ENCODE assay signal across 21 mouse cellular contexts in genomic region chr12:61307396-61307795, GRCm38 (mm10).
DNase-seq lines count a peak whose midpoint lies in the region; ATAC-seq and TF ChIP-seq lines count a peak whose summit lies in the region.
"Had no signal": no experiment of that assay in that cellular context is flagged by ENCODE, and none has a peak within 500 bp of the region (broad histone marks: within the 10 kb centered on the region; RNA-seq: fewer than 3 reads in every experiment).

No protein-coding gene starts in this region.

- no peaks in the 10 kb centered on the region for H3K36me3 ChIP-seq in forebrain, embryonic 13.5 days (ENCODE audit: poor library complexity, severe bottlenecking)
- no peaks in the 10 kb centered on the region for H3K36me3 ChIP-seq in forebrain, embryonic 10.5 days (replicated peaks)
- H3K36me3 ChIP-seq in hindbrain, embryonic 14.5 days (replicated peaks; ENCODE audit: control insufficient read depth, insufficient read depth): no peaks in the 10 kb centered on the region
- H3K36me3 ChIP-seq in hindbrain, embryonic 10.5 days: no peaks in the 10 kb centered on the region
- no peaks in the 10 kb centered on the region for H3K36me3 ChIP-seq in midbrain, postnatal 0 days (ENCODE audit: insufficient read depth, low read length)
- H3K36me3 ChIP-seq in midbrain, embryonic 10.5 days: no peaks in the 10 kb centered on the region
- H3K36me3 ChIP-seq: embryonic facial prominence, embryonic 12.5 days; G1E; heart, embryonic 13.5 days; hindbrain, embryonic 13.5 days had no signal

- H3K27me3 ChIP-seq in forebrain, embryonic 13.5 days: no peaks in the 10 kb centered on the region
- no peaks in the 10 kb centered on the region for H3K27me3 ChIP-seq in forebrain, embryonic 10.5 days (ENCODE audit: poor library complexity, severe bottlenecking)
- H3K27me3 ChIP-seq in hindbrain, embryonic 14.5 days (ENCODE audit: control insufficient read depth, insufficient read depth, low read length): no peaks in the 10 kb centered on the region
- no peaks in the 10 kb centered on the region for H3K27me3 ChIP-seq in hindbrain, embryonic 10.5 days (ENCODE audit: insufficient read depth, poor library complexity, severe bottlenecking)
- H3K27me3 ChIP-seq in midbrain, postnatal 0 days (ENCODE audit: insufficient read depth, low read length): no peaks in the 10 kb centered on the region
- H3K27me3 ChIP-seq in midbrain, embryonic 10.5 days (ENCODE audit: low read depth, poor library complexity, severe bottlenecking): no peaks in the 10 kb centered on the region
- H3K27me3 ChIP-seq: embryonic facial prominence, embryonic 12.5 days; heart, embryonic 13.5 days; hindbrain, embryonic 13.5 days had no signal

- no peak for TF ChIP-seq CTCF in midbrain, postnatal 0 days (IDR thresholded peaks at IDR 0.05)

- H3K4me3 ChIP-seq in forebrain, embryonic 13.5 days: no peak overlapping the region
- H3K4me3 ChIP-seq in forebrain, embryonic 10.5 days: no peak overlapping the region
- H3K4me3 ChIP-seq in hindbrain, embryonic 14.5 days (replicated peaks; ENCODE audit: low read length): no peak overlapping the region
- no peak overlapping the region for H3K4me3 ChIP-seq in hindbrain, embryonic 10.5 days
- H3K4me3 ChIP-seq in midbrain, postnatal 0 days (ENCODE audit: low read depth, low read length): no peak overlapping the region
- no peak overlapping the region for H3K4me3 ChIP-seq in midbrain, embryonic 10.5 days
- H3K4me3 ChIP-seq: embryonic facial prominence, embryonic 12.5 days; heart, embryonic 13.5 days; hindbrain, embryonic 13.5 days had no signal

- no peaks in the 10 kb centered on the region for H3K4me1 ChIP-seq in forebrain, embryonic 13.5 days
- no peaks in the 10 kb centered on the region for H3K4me1 ChIP-seq in forebrain, embryonic 10.5 days
- no peaks in the 10 kb centered on the region for H3K4me1 ChIP-seq in hindbrain, embryonic 14.5 days (replicated peaks; ENCODE audit: control insufficient read depth, insufficient read depth, low read length)
- no peaks in the 10 kb centered on the region for H3K4me1 ChIP-seq in hindbrain, embryonic 10.5 days (replicated peaks)
- no peaks in the 10 kb centered on the region for H3K4me1 ChIP-seq in midbrain, postnatal 0 days (ENCODE audit: insufficient read depth, low read length)
- H3K4me1 ChIP-seq in midbrain, embryonic 10.5 days: no peaks in the 10 kb centered on the region
- H3K4me1 ChIP-seq: embryonic facial prominence, embryonic 12.5 days; heart, embryonic 13.5 days; hindbrain, embryonic 13.5 days had no signal

- no peaks in the 10 kb centered on the region for H3K9me3 ChIP-seq in forebrain, embryonic 13.5 days (replicated peaks)
- no peaks in the 10 kb centered on the region for H3K9me3 ChIP-seq in forebrain, embryonic 10.5 days
- no peaks in the 10 kb centered on the region for H3K9me3 ChIP-seq in hindbrain, embryonic 14.5 days (ENCODE audit: control insufficient read depth, low read length)
- H3K9me3 ChIP-seq in hindbrain, embryonic 10.5 days: no peaks in the 10 kb centered on the region
- no peaks in the 10 kb centered on the region for H3K9me3 ChIP-seq in midbrain, postnatal 0 days (ENCODE audit: low read length)
- H3K9me3 ChIP-seq in midbrain, embryonic 10.5 days (replicated peaks): no peaks in the 10 kb centered on the region
- H3K9me3 ChIP-seq: embryonic facial prominence, embryonic 12.5 days; heart, embryonic 13.5 days; hindbrain, embryonic 13.5 days had no signal

- no peak overlapping the region for H3K4me2 ChIP-seq in forebrain, embryonic 13.5 days
- H3K4me2 ChIP-seq in hindbrain, embryonic 14.5 days (replicated peaks): no peak overlapping the region
- H3K4me2 ChIP-seq in midbrain, postnatal 0 days (ENCODE audit: low read depth, low read length, poor library complexity, severe bottlenecking): no peak overlapping the region
- H3K4me2 ChIP-seq: embryonic facial prominence, embryonic 12.5 days; heart, embryonic 13.5 days; hindbrain, embryonic 13.5 days had no signal

- 0 out of 2 replicates have a peak, but pooled peaks have one; percentile 26 for ATAC-seq in cerebellum, adult (ENCODE audit: insufficient number of reproducible peaks, low FRiP score, low TSS enrichment)
- ATAC-seq in forebrain, embryonic 13.5 days: peak; percentile 21; the same call in 1 of the 2 replicates
- no peak for ATAC-seq in hindbrain, embryonic 14.5 days (ENCODE audit: low FRiP score)
- no peak for ATAC-seq in midbrain, postnatal 0 days (ENCODE audit: low FRiP score)
- ATAC-seq: CD4-positive, CD25-positive, alpha-beta regulatory T cell, adult 4 months; forebrain, embryonic 16.5 days; intestine, embryonic 16.5 days had no signal

- H3K27ac ChIP-seq in forebrain, embryonic 13.5 days: no peak overlapping the region
- H3K27ac ChIP-seq in forebrain, embryonic 10.5 days: no peak overlapping the region
- H3K27ac ChIP-seq in hindbrain, embryonic 14.5 days: no peak overlapping the region
- no peak overlapping the region for H3K27ac ChIP-seq in hindbrain, embryonic 10.5 days
- no peak overlapping the region for H3K27ac ChIP-seq in midbrain, postnatal 0 days (ENCODE audit: low read depth, low read length)
- no peak overlapping the region for H3K27ac ChIP-seq in midbrain, embryonic 10.5 days (replicated peaks)
- H3K27ac ChIP-seq: embryonic facial prominence, embryonic 12.5 days; heart, embryonic 13.5 days; hindbrain, embryonic 13.5 days had no signal

- DNase-seq in cerebellum, adult 8-10 months: no peak
- DNase-seq in forebrain, embryonic 10.5 days (ENCODE audit: extremely low spot score, low spot score): no peak
- DNase-seq in hindbrain, embryonic 14.5 days (ENCODE audit: low spot score): peak; percentile 28
- DNase-seq in hindbrain, embryonic 10.5 days (ENCODE audit: low spot score): no peak
- peak; percentile 71 for DNase-seq in midbrain, postnatal 0 days (ENCODE audit: low spot score)
- no peak for DNase-seq in midbrain, embryonic 10.5 days (ENCODE audit: low spot score)
- DNase-seq: adrenal gland, adult 8-10 months; adrenal gland, postnatal 36 days; B cell, adult 2 months; gastrocnemius, postnatal 14 days; heart, postnatal 36 days; kidney, adult 2 months had no signal

- H3K9ac ChIP-seq in forebrain, embryonic 13.5 days: no peak overlapping the region
- H3K9ac ChIP-seq in hindbrain, embryonic 14.5 days: no peak overlapping the region
- H3K9ac ChIP-seq in midbrain, postnatal 0 days (replicated peaks; ENCODE audit: low read length, poor library complexity, severe bottlenecking): no peak overlapping the region
- H3K9ac ChIP-seq: embryonic facial prominence, embryonic 12.5 days; heart, embryonic 13.5 days; hindbrain, embryonic 13.5 days had no signal

Comparison
In these comparisons a context has a peak if more than half of its experiments do, and no peak if none do; other contexts are left out.
1. DNase-seq: peak in hindbrain, embryonic 14.5 days (single experiment) and midbrain, postnatal 0 days (single experiment); none in cerebellum, adult 8-10 months (single experiment), forebrain, embryonic 10.5 days (single experiment), hindbrain, embryonic 10.5 days (single experiment) and midbrain, embryonic 10.5 days (single experiment).
2. ATAC-seq: peak in cerebellum, adult (single experiment) and forebrain, embryonic 13.5 days (single experiment); none in hindbrain, embryonic 14.5 days (single experiment) and midbrain, postnatal 0 days (single experiment).